Mouse (Mus musculus): ENCODE results near the gene Chchd2.
A peak's percentile ranks its signal among the peaks of the same experiment; 100 is the strongest.

Chchd2 gene

GRCm38 (mm10) chr5:129878946-129879345 is 8.3 kb downstream of the Chchd2 start:
- DNase-seq (ENCODE audit: low spot score), result peak; percentile 72

GRCm38 (mm10) chr5:129877731-129878455 is 9.4 kb downstream of the Chchd2 start:
- DNase-seq (ENCODE audit: low spot score), result no peak

GRCm38 (mm10) chr5:129875098-129875497 is 12.2 kb downstream of the Chchd2 start:
- no peak for DNase-seq (ENCODE audit: low spot score)

DNA sequence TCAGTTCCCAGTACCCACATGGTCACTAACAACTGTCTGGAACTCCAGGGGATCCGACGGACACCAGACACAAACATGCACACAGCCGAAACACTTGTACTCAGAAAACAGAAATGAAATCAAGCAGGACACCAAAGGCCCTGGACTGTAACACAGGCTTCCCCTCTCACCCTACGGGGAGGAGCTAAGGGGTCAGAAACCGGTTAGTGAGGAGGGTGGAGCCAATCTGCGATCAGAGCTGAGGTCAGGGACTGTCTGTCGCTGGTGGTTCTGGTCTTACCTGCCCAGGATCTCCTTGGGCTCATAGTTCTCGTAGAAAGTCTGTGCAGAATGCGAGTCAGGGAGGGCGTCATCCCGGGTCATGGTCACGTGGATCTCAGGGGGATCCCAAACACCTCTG is 13.3 kb downstream of the Chchd2 start:
- DNase-seq (ENCODE audit: low spot score), result no peak

GRCm38 (mm10) chr5:129871238-129871637 is 16.0 kb downstream of the Chchd2 start:
- no peak for DNase-seq (ENCODE audit: low spot score)

DNA sequence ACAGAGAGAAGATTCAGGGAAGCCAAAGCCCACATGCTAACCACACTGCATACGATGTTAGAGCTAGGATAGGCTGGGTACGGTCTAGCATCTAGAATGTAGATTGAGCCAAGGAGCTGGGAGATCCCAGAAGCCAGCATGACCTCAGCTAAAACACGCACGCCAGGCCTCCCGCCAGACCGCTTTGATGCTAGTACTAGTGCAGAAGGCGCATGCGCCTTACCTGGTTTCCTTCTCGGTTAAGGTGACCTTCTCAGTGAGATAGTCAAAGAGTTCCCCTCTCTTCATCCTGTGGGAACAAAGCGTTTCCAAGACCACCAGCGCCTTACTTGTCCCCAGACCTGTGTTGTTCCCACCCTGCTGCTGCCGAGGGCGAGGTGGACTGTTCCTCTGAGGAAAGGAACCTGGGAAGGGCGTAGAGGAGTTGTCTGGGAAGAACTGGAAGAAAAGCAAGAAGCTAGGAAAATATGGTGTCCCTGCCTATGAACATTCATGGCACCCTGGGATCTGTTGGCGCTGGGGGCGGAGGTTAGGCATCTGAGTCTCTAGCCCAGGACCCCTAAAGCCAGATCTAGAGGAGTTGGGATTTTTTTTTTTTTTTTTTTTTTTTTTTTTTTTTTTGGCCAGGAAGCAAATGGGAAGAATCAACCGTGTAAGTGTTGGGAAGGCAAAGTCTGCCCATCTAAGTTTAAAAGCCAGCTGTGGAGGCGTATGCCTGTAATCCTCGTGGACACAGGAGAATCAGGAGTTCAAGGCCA is 17.9 kb downstream of the Chchd2 start:
- no peak for DNase-seq (ENCODE audit: low spot score)

DNA sequence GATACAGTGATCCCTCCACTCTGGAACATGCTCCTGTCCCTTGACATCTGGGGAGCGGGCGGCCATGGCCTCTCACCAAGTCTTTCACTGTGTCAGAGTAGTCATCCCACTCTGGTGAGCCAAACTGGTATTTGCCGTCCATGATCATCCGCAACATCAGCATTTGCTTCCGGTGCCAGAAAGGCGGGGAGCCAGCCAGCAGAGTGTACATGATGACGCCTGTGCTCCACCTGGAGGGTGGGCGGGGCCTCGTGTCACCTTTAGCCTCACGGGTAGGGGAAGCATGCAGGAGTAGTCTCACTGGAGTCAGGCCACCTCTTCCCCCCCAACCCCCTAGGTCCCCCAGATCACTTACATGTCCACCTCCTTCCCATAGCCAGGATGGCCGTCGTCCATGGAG is 21.4 kb downstream of the Chchd2 start:
- DNase-seq (ENCODE audit: low spot score), result no peak

- peak; percentile 54 for DNase-seq (ENCODE audit: low spot score)
Measured at GRCm38 (mm10) chr5:129864467-129864866, 22.8 kb downstream of the Chchd2 start.

- no peak for DNase-seq (ENCODE audit: low spot score)
Measured at GRCm38 (mm10) chr5:129862325-129862724, 24.9 kb downstream of the Chchd2 start.

- no peak for DNase-seq (ENCODE audit: low spot score)
Measured at GRCm38 (mm10) chr5:129856414-129856813, 30.9 kb downstream of the Chchd2 start.

DNA sequence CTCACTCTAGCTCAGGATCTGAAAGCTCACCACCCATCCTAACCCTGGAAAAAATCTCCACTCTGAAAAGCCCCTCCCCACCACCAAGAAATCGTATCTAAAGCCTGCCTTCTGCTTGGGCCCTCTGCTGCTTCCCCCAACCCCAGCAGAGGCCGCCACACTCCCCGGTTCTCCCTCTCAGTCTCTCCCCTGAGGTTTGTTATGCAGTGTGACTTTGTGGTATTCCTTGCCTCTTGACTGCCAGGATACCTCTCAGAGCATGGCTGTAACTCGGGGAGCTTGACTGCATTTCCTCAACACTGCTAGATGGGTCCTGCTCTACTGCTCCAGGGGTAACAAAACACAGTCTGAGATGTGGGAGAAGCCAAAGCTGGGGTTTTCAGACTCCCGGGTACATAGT is 32.1 kb downstream of the Chchd2 start:
- no peak for DNase-seq (ENCODE audit: low spot score)

GRCm38 (mm10) chr5:129847558-129847820 is 39.8 kb downstream of the Chchd2 start:
- no peak for DNase-seq (ENCODE audit: low spot score)

GRCm38 (mm10) chr5:129846752-129847557 is 40.3 kb downstream of the Chchd2 start, which contains the start of gene Sumf2:
Gene Sumf2 (plus strand): TSS chr5:129846986.
- peak; percentile 96 for DNase-seq (ENCODE audit: low spot score)

- no peak for DNase-seq (ENCODE audit: low spot score)
Measured at GRCm38 (mm10) chr5:129844848-129845247, 42.4 kb downstream of the Chchd2 start.

Data from ovary, postnatal 36 days (tissue).